Mouse (Mus musculus): ENCODE data around the gene Nr1i3. TPM values are rescaled to one million over a fixed set of nuclear protein-coding genes. Genes with fewer than 3 reads are reported as not detected.

Nr1i3 gene
- under 1 TPM in 1 of 2 experiments, not detected in 1; 0.17 TPM for total RNA-seq (2021)

DNA sequence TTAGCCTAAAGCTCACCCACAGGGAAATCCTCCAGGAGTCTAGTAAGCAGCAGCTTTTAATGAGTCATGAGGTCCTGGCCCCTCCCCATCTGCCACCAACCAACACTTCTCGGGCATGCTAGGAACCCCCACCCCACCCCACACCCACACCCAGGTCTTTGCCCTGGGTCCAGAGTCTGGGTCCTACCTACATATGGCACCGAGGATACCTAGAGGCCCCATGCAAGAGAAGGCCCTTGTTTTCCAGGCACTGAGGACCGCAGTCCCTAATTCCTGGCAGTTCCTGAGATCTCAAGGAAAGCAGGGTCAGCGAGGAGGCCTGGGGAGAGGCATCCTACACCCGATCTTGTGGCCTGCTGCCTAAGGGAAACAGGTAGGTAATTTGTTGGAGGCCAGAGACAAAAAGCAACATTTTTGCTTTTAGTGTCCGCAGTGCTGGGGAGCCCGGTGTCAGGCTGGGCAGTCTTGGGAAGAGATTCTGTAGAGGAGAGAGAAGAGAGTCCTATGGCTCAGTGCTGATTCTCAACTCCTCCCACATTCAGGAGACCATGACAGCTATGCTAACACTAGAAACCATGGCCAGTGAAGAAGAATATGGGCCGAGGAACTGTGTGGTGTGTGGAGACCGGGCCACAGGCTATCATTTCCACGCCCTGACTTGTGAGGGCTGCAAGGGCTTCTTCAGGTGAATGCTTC, at the start of gene Nr1i3:
Gene Nr1i3 (plus strand): TSS at position 170 of the 696 bp plus-strand sequence.
- DNase-seq (ENCODE audit: low spot score in 2 of 2) = no peak
- intact Hi-C loops (cut with DNase I) = no loop called here

GRCm38 (mm10) chr1:171164258-171164657, 49.5 kb upstream of the Nr1i3 start:
- intact Hi-C loops (cut with DNase I) = loop anchor here (2.0 kb wide), 1 partner anchor 57 kb away; no protein-coding TSS in a partner anchor
- DNase-seq (ENCODE audit: low spot score in 2 of 2) = no peak

GRCm38 (mm10) chr1:171165629-171166345, 48.0 kb upstream of the Nr1i3 start:
- intact Hi-C loops (cut with DNase I) = loop anchor here (2.0 kb wide), 1 partner anchor 55 kb away; no protein-coding TSS in a partner anchor
- DNase-seq (ENCODE audit: low spot score in 2 of 2) = no peak

DNA sequence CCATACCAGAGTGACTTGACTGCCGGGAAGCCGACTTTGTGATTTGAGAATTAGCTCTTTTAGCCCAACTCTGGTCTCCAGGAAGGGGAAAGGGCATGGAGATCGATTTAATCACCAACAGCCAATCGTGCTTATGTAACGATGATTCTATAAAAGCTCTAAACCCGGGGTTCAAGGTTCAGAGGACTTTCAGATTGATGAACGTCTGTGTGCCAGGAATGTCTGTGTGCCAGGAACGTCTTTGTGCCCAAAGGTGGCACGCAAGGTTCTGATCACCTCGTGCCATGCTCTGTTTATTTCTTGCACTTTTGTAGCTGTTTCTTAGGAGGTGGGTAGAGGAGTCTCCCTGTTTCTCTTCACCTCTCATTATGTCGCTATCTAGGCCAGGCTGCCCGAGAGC, 44.9 kb upstream of the Nr1i3 start:
- no peak for DNase-seq (ENCODE audit: low spot score in 2 of 2)
- intact Hi-C loops (cut with DNase I) = no loop called here

DNA sequence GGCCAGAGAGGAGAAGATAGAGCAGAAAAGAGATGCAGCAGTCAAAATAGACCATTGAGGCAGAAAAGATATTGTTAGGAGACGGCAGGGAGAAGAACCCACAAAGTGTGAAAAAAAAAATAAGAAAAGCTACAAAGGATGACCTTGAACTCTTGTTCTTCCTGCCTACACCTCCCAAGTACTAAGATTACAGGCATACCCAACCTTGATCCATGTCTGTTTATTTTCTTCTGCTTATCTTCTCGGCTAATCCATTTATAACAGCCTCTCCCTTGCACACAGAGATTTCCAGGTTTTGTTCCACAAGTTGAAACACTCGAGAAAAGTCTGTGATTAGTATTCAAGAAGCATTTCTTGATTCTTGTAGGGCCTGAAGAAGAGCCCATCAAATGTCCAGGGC, 43.9 kb upstream of the Nr1i3 start:
- intact Hi-C loops (cut with DNase I) = no loop called here

GRCm38 (mm10) chr1:171171138-171171537, 42.6 kb upstream of the Nr1i3 start:
- no peak for DNase-seq (ENCODE audit: low spot score in 2 of 2)
- intact Hi-C loops (cut with DNase I) = no loop called here

More for the DNA sequence above, 43.9 kb upstream of the Nr1i3 start:
- DNase-seq (ENCODE audit: low spot score in 2 of 2) = no peak

- no peak for DNase-seq (ENCODE audit: low spot score in 2 of 2)
- intact Hi-C loops (cut with DNase I) = no loop called here
Measured at GRCm38 (mm10) chr1:171172779-171173178, 41.0 kb upstream of the Nr1i3 start.

DNA sequence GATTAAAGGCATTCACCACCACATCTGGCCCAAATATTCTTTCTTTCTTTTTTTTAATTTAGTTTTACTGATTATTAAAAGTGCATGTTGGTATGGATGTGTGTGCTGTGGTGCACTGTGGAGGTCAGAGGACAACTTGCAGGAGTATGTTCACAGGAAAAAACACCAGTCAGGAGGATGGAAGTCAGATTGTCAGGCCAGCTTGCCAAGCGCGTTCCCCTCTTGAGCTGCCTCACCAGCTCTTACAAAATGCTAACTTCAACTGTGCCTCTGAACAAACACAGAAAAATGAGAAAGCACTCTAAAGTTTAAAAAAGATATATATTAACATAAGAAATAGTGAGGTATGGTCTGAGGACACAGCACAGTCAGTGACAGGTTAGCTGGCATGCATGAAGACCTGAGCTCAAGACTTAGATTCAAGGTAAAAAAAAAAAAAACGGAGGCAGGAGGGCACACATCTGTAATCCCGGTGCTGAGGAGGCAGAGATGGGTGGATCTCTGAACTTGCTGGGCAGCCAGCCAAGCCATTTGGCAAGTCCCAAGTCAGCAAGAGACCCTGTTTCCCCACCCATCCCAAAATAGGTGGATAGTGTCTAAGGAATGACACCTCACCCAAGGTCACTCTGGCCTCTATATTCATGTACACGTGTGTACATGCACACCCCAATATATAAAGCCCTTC, 34.1 kb upstream of the Nr1i3 start:
- intact Hi-C loops (cut with DNase I) = no loop called here
- DNase-seq (ENCODE audit: low spot score in 2 of 2) = no peak

GRCm38 (mm10) chr1:171183025-171183424, 30.7 kb upstream of the Nr1i3 start:
- intact Hi-C loops (cut with DNase I) = no loop called here

DNA sequence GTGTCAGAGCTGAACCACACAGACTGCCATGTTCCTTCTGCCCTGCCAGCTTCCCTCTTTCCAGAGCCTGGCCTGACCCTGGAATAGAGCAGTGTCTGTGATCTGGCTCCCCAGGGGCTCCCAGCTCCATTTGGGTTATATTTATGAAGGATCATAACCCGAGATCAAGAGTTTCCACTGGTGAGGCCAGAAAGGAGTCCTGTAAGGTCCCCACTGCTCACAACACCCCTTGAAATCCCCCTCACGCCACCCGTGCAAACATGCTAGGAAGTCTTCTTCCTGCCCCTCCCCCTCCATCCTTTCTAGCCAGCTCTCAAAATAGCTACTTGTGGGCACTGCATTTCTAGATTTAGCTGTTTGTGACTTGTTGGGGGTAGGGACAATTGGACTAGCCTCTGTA, 30.1 kb upstream of the Nr1i3 start:
- DNase-seq (ENCODE audit: low spot score in 2 of 2) = no peak
- intact Hi-C loops (cut with DNase I) = no loop called here

More at GRCm38 (mm10) chr1:171183025-171183424, 30.7 kb upstream of the Nr1i3 start:
- no peak for DNase-seq (ENCODE audit: low spot score in 2 of 2)

DNA sequence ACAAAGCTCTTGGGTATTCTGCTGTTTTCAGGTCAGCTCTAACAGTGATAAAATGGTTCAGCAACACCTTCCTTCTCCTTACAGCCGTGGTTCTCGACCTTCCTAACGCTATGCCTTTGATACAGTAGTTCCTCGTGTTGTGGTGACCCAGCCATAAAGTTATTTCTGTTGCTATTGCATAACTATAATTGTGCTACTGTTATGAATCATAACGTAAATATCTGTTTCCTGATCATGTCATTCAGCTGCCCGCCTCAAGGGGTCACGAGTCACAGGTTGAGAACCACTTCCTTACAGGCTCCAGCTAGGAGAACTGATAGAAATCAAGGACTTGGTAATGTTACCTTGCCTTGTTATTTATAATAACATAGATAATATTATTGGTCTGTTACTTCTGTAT, 29.5 kb upstream of the Nr1i3 start:
- intact Hi-C loops (cut with DNase I) = no loop called here
- DNase-seq (ENCODE audit: low spot score in 2 of 2) = no peak

DNA sequence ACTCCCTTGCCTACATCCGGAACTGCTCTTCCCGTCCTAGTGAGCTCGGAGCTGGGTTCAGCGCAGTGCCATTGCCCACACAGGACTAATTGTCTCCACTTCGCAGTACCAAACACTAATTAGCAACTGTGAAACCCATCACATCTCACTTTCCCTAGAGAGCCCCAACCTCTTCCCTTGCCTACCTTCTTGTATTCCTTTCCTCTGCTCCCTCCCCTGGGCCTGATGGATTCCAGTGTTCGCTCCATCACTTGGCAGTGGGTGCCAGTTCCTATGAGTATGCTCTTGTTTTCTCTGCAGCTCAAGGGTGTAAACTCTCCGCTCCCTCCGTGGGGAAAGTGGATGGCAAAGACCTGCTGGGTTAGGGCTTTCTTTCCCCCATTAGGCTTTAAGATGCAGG, 28.1 kb upstream of the Nr1i3 start:
- intact Hi-C loops (cut with DNase I) = no loop called here
- no peak for DNase-seq (ENCODE audit: low spot score in 2 of 2)

DNA sequence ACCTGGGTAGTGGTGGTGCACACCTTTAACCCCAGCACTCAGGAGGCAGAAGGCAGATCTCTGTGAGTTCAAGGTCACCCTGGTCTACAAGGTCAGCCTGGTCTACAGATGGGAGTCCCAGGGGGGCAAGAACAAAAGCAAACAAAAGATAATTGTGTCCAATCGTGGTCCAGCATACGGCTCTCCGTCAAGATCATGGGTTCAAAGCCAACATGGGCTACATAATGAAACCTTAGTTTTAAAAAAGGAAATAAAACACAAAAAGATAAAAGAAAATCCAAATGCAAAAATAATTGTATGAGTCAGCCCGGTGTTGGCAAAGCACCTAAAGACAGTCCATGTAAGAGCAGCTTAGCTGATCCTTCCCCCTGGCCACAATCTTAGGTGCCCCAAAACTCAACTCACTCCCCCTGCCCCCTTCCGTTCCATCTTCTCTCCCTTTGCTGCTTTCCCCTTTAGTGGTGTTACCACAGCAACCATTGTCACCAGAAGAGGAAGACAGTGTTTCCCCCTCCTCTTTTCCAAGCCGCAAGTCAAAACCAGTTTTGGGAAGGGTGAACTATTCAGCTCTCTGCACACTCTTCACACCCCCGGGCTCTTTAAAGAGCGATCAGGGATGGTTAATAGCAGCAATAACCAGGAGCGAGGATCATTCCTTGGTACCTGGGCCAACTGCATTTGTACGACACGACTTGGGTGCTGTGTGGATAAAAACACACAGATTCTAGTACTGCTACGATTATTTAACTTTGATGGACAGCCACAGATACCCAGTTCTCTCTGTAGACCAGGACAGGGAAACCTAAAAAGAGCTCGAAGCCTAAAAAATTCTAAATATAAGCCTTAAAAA, 25.7 kb upstream of the Nr1i3 start:
- no peak for DNase-seq (ENCODE audit: low spot score in 2 of 2)
- intact Hi-C loops (cut with DNase I) = no loop called here

- intact Hi-C loops (cut with DNase I) = no loop called here
Measured at GRCm38 (mm10) chr1:171189046-171189445, 24.7 kb upstream of the Nr1i3 start.

DNA sequence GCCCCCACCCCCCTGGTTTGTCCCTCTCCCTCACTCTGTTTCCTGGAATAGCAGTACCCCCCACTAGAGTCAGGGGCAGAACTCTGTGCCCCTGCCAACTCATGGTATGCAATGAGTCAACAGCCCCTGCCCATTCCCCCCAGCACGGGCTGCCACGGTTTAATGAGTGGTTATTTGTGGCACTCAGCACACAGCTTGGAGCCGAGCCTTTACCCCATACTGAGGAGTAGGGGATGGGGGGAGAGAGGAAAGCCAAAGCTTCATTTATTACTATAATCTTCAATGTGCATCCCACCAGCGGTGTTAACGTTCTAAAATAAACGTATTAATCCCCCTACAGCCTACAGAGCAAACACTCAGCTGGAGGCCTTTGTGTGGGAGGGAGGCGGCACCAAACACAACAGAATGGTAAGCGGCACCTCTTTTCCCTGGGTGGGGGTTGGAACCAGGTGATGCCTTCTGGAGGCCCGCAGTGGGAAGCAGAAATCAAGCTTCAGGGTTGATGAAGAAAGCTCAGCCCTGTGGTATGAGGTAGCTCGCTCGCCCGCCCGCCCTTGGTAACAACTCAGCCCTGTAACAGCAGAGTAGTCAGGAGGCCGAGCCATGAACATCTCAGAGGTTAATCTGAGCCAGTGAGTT, 24.2 kb upstream of the Nr1i3 start:
- no peak for DNase-seq (ENCODE audit: low spot score in 2 of 2)
- intact Hi-C loops (cut with DNase I) = no loop called here

More at GRCm38 (mm10) chr1:171189046-171189445, 24.7 kb upstream of the Nr1i3 start:
- DNase-seq (ENCODE audit: low spot score in 2 of 2) = no peak

- intact Hi-C loops (cut with DNase I) = no loop called here
Measured at GRCm38 (mm10) chr1:171190832-171191231, 22.9 kb upstream of the Nr1i3 start.

DNA sequence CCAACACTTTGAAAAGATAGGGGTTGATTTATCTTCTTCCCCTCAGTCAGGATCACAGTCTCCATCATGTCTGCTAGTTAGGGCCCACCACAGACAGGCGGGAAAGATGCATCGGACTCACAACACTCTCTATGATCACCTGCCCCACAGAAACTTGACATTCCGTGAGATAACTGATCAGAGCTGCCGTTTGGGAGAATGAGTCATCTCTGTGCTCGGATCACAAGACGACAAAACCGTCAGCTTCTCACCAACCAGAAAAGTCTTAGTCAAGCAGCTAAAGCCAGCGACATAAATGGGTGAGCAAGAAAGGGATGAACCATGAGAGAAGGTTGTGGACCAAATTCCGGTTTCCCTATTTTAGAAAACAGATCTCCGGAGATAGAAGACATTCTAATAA, 21.5 kb upstream of the Nr1i3 start:
- DNase-seq (ENCODE audit: low spot score in 2 of 2) = no peak
- intact Hi-C loops (cut with DNase I) = no loop called here

More at GRCm38 (mm10) chr1:171190832-171191231, 22.9 kb upstream of the Nr1i3 start:
- no peak for DNase-seq (ENCODE audit: low spot score in 2 of 2)

DNA sequence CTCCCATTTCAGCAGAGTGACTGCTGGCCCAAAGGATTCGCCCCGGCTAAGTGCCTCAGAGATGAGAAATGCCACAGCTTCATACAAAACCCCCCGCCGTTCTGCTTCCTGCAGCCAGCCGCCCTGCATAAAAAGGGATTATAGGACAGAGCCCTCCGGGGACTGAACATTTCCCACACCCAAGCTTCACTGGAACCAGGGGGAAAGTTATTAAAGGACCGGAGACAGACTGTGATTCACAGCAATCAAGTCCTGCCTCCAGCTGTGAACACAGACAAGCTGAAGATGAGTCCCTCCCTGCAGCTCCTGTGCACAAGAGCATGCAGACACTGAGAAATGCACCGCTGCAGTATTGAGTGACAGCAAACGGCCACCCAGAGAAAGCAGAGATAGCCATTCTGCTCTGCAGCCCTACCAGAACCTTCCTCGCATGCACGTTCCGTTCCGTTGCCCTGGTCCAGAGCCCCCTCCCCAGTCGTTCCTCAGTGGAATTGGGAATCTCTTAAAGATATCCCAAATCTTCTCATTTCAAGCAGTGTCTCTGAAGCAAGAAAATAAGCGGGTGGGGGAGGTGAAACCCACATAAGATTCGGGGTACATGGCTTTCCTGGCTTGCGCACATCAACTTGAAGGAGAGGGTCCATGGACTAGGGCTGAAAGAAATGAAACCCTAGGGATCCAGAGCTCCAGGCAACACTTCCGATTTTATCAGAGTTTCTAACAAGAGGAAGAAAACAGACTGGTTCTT, 20.5 kb upstream of the Nr1i3 start:
- DNase-seq (ENCODE audit: low spot score in 2 of 2) = no peak
- intact Hi-C loops (cut with DNase I) = no loop called here
